ENCODE assay signal across 7 mouse cellular contexts in the genomic region with DNA sequence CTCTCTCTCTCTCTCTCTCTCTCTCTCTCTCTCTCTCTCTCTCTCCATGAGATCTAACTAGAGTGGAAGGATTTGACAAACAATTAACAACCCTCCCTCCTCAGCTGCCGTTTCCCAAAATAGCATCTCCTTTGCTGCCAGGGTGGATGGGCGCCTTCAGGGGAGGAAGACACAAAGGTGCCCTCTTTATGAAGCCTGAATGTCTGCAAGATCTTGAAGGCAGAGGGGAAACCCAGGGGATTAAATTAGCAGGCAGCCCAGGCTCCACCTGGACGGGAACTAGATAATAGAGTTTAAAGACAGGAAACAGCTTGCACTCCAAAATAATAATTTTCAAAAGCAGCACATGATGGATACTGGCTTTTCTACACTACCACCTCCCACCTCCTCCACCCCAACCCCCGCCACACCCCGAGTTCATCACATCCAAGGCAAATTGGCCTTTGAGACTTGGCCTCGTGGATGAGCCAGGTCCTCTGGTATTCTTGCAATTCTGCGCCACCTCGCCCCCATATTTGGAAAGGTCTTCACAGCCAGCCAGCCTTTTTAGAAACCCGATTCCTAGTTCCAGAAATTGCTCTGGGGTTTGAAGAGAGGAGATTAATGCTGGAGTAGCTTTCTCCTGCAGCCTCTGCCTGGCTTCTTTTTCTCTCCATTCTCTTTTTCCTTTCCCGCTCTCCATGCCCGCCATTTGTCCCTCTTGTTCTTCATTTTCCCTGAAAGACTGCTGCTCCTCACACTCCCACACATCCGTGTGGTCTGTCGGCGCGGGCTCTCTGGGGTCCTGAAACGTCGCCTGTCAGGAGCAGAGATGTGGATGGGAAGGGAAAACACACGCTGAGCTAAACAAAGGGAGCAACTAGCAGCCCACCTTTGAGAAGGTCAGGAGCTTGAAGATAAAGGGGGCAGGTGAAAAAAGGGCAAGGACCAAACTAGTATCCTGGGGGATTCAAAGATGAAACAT. TPM values are rescaled to one million over a fixed set of nuclear protein-coding genes. Genes with fewer than 3 reads are reported as not detected.
DNase-seq lines count a peak whose midpoint lies in the region; ATAC-seq and TF ChIP-seq lines count a peak whose summit lies in the region.

No protein-coding gene starts in this region.

- H3K4me2 ChIP-seq in CH12.LX (ENCODE audit: insufficient read depth, low read depth, poor library complexity, severe bottlenecking), result peak overlapping the region; percentile 99
- peak overlapping the region; percentile 24; the same call in 1 of the 2 replicates for H3K4me2 ChIP-seq in midbrain, embryonic 13.5 days (replicated peaks)

- TF ChIP-seq EP300 in CH12.LX (IDR thresholded peaks at IDR 0.05; ENCODE audit: low read length), result peak; percentile 70

- ATAC-seq in midbrain, embryonic 13.5 days, result 0 out of 2 replicates have a peak, but pooled peaks have one; percentile 41

- DNase-seq in CH12.LX (ENCODE audit: extremely low read depth), result peak; percentile 67
- DNase-seq in brain, adult 2 months (ENCODE audit: low read depth, low spot score), result peak; percentile 45
- peak; percentile 20 for DNase-seq in heart, postnatal 25 days (ENCODE audit: low spot score)
- DNase-seq in cerebellum, postnatal 25 days, result no peak
- DNase-seq in thymus, postnatal 14 days, result no peak
- DNase-seq in thymus, postnatal 0 days (ENCODE audit: low spot score), result no peak

- no peak overlapping the region for H3K27ac ChIP-seq in CH12.LX (ENCODE audit: insufficient read depth, low read depth)
- peak overlapping the region; percentile 72 for H3K27ac ChIP-seq in midbrain, embryonic 13.5 days

- H3K9me3 ChIP-seq in CH12.LX (replicated peaks; ENCODE audit: low read length), result no peaks in the 10 kb centered on the region
- no peaks in the 10 kb centered on the region for H3K9me3 ChIP-seq in midbrain, embryonic 13.5 days

- intact Hi-C loops in heart, postnatal 25 days (cut with DNase I), result no loop called here

- no peak for TF ChIP-seq POLR2A in CH12.LX (IDR thresholded peaks at IDR 0.05; ENCODE audit: low read depth, low read length)

- H3K4me3 ChIP-seq in CH12.LX (replicated peaks in 1 of 3; ENCODE audit: low read depth in 2 of 3, low read length in 2 of 3, poor library complexity in 1 of 3), result peak overlapping the region in 2 of 3 experiments; percentile 23 to 53
- no peak overlapping the region for H3K4me3 ChIP-seq in midbrain, embryonic 13.5 days (replicated peaks)

- TF ChIP-seq CTCF in CH12.LX (conservative IDR thresholded peaks at IDR 0.05 in 1 of 2, IDR thresholded peaks at IDR 0.05 in 1 of 2; ENCODE audit: low read depth in 2 of 2, low read length in 2 of 2), result no peak

- no peaks in the 10 kb centered on the region for H3K79me2 ChIP-seq in CH12.LX (replicated peaks; ENCODE audit: control insufficient read depth, extremely low read depth, insufficient read depth, poor library complexity, severe bottlenecking)

- no peaks in the 10 kb centered on the region for H3K36me3 ChIP-seq in CH12.LX (replicated peaks in 1 of 2; ENCODE audit: control insufficient read depth in 1 of 2, insufficient read depth in 1 of 2, low read length in 1 of 2)
- no peaks in the 10 kb centered on the region for H3K36me3 ChIP-seq in midbrain, embryonic 13.5 days

- no peak for TF ChIP-seq RAD21 in CH12.LX (IDR thresholded peaks at IDR 0.05; ENCODE audit: low read depth, low read length)

- H3K9ac ChIP-seq in CH12.LX (ENCODE audit: insufficient read depth, low read depth), result peak overlapping the region; percentile 57
- peak overlapping the region; percentile 32 for H3K9ac ChIP-seq in midbrain, embryonic 13.5 days (replicated peaks)

- H3K27me3 ChIP-seq in CH12.LX (replicated peaks), result no peaks in the 10 kb centered on the region
- H3K27me3 ChIP-seq in midbrain, embryonic 13.5 days, result 0 out of 2 replicates have a peak, but pooled peaks cover 4% of the 10 kb centered on the region

- 16% methylated on average over 18 of the region's 18 CpGs for whole genome bisulfite sequencing in midbrain, embryonic 13.5 days

- dilution Hi-C loops in CH12.LX (cut with MboI; ENCODE audit: extremely low pct_ligation_motif_present, extremely low pct_unique_long_range_greater_than_20kb, low sequenced_read_pairs), result no loop called here

- peaks cover 13 to 44% of the 10 kb centered on the region in 2 experiments for H3K4me1 ChIP-seq in CH12.LX (ENCODE audit: control insufficient read depth in 1 of 2, insufficient read depth in 2 of 2)
- H3K4me1 ChIP-seq in midbrain, embryonic 13.5 days (replicated peaks), result peaks cover 47% of the 10 kb centered on the region

- in situ Hi-C loops in CH12.LX (cut with MboI; ENCODE audit: low pct_ligation_motif_present, low pct_unique_long_range_greater_than_20kb, low sequenced_read_pairs), result no loop called here

TF ChIP-seq in CH12.LX, 34 proteins besides CTCF, POLR2A, EP300 and RAD21 (continues in another document):
- TF ChIP-seq NELFE (IDR thresholded peaks at IDR 0.05; ENCODE audit: low read depth, low read length) (no peak), MYC (IDR thresholded peaks at IDR 0.05; ENCODE audit: low read depth, low read length) (no peak), MEF2A (IDR thresholded peaks at IDR 0.05; ENCODE audit: borderline replicate concordance, low read depth, low read length) (peak; percentile 89), NRF1 (IDR thresholded peaks at IDR 0.05; ENCODE audit: low read depth, low read length) (no peak), BHLHE40 (IDR thresholded peaks at IDR 0.05; ENCODE audit: low read depth, low read length) (peak; percentile 66), MXI1 (IDR thresholded peaks at IDR 0.05; ENCODE audit: low read depth, low read length) (no peak), CHD1 (IDR thresholded peaks at IDR 0.05; ENCODE audit: low read depth, low read length) (no peak), POLR2AphosphoS2 (IDR thresholded peaks at IDR 0.05; ENCODE audit: low read depth, low read length) (no peak), ELF1 (IDR thresholded peaks at IDR 0.05; ENCODE audit: low read depth, low read length) (no peak), TBP (conservative IDR thresholded peaks at IDR 0.05; ENCODE audit: low read depth, low read length) (no peak), ZNF384 (IDR thresholded peaks at IDR 0.05; ENCODE audit: low read depth, low read length) (no peak), E2F4 (IDR thresholded peaks at IDR 0.05; ENCODE audit: insufficient replicate concordance, low read depth, low read length) (no peak), MAZ (IDR thresholded peaks at IDR 0.05; ENCODE audit: low read depth, low read length) (0 out of 2 replicates have a peak, but pooled peaks have one; percentile 52), HCFC1 (IDR thresholded peaks at IDR 0.05; ENCODE audit: low read depth, low read length) (no peak), ZC3H11A (IDR thresholded peaks at IDR 0.05; ENCODE audit: low read depth, low read length) (no peak), ETS1 (conservative IDR thresholded peaks at IDR 0.05; ENCODE audit: low read depth, low read length) (peak; percentile 80), SIN3A (IDR thresholded peaks at IDR 0.05; ENCODE audit: low read length) (0 out of 2 replicates have a peak, but pooled peaks have one; percentile 32), PAX5 (IDR thresholded peaks at IDR 0.05; ENCODE audit: low read length) (no peak), MAX (IDR thresholded peaks at IDR 0.05; ENCODE audit: low read length) (0 out of 2 replicates have a peak, but pooled peaks have one; percentile 23), GABPA (IDR thresholded peaks at IDR 0.05; ENCODE audit: insufficient replicate concordance, low read depth, low read length) (no peak), USF1 (IDR thresholded peaks at IDR 0.05; ENCODE audit: low read depth, low read length) (no peak), RCOR1 (conservative IDR thresholded peaks at IDR 0.05; ENCODE audit: low read depth, low read length) (no peak), JUN (IDR thresholded peaks at IDR 0.05; ENCODE audit: insufficient read depth, low read depth, low read length) (no peak), JUND (conservative IDR thresholded peaks at IDR 0.05; ENCODE audit: low read depth, low read length) (no peak), ZMIZ1 (IDR thresholded peaks at IDR 0.05; ENCODE audit: low read depth, low read length) (no peak), USF2 (conservative IDR thresholded peaks at IDR 0.05; ENCODE audit: low read depth, low read length) (no peak), IRF4 (IDR thresholded peaks at IDR 0.05; ENCODE audit: low read depth, low read length) (0 out of 2 replicates have a peak, but pooled peaks have one; percentile 15), KAT2A (IDR thresholded peaks at IDR 0.05; ENCODE audit: insufficient replicate concordance, low read length) (no peak), SMC3 (IDR thresholded peaks at IDR 0.05; ENCODE audit: low read depth, low read length) (no peak), CHD2 (IDR thresholded peaks at IDR 0.05; ENCODE audit: low read length) (peak; percentile 35; the same call in 1 of the 2 replicates), TCF12 (IDR thresholded peaks at IDR 0.05; ENCODE audit: low read depth, low read length) (peak; percentile 79), ZKSCAN1 (IDR thresholded peaks at IDR 0.05; ENCODE audit: borderline replicate concordance, low read depth, low read length) (no peak)

RNA-seq across cellular contexts. Expression of a gene that starts 10.2 kb away (rescaled TPM):
- total RNA-seq in CH12.LX (2012; rRNA removed) (53.0 and 59.3 TPM in 2 replicates), CH12.LX (2014; rRNA removed) (47.7 and 54.2 TPM in 2 replicates)
- polyA plus RNA-seq in CH12.LX (2012; ENCODE audit: insufficient read length, low read depth), result 58.8 and 59.7 TPM in 2 replicates
- 10 to 100 TPM; 12.7 to 16.5 TPM for total RNA-seq in heart, postnatal 25 days (2021)
- 5.9 and 9.4 TPM in 2 replicates for polyA plus RNA-seq in midbrain, embryonic 13.5 days (2015; fragmentation: Nextera tagmentation; extraction: Ambion mirVana)
- polyA plus RNA-seq in thymus, postnatal 0 days (2015; fragmentation: Nextera tagmentation; extraction: Ambion mirVana), result 6.4 and 10.8 TPM in 2 replicates

RNA-seq across cellular contexts. Expression of a gene that starts 36.9 kb away (rescaled TPM):
- 3.5 and 4.3 TPM in 2 replicates for total RNA-seq in CH12.LX (2012; rRNA removed)
- 7.1 and 7.9 TPM in 2 replicates for total RNA-seq in CH12.LX (2014; rRNA removed)
- 6.1 and 7.6 TPM in 2 replicates for polyA plus RNA-seq in CH12.LX (2012; ENCODE audit: insufficient read length, low read depth)
- total RNA-seq in heart, postnatal 25 days (2021), result 1 to 10 TPM; 5.9 to 6.4 TPM
- 0.64 and 0.79 TPM in 2 replicates for polyA plus RNA-seq in midbrain, embryonic 13.5 days (2015; fragmentation: Nextera tagmentation; extraction: Ambion mirVana)
- 31.1 and 34.0 TPM in 2 replicates for polyA plus RNA-seq in thymus, postnatal 0 days (2015; fragmentation: Nextera tagmentation; extraction: Ambion mirVana)

RNA-seq across cellular contexts. Expression of a gene that starts 48.8 kb away (rescaled TPM):
- total RNA-seq in CH12.LX (2012; rRNA removed) (26.4 and 31.8 TPM in 2 replicates), CH12.LX (2014; rRNA removed) (26.0 and 30.8 TPM in 2 replicates)
- polyA plus RNA-seq in CH12.LX (2012; ENCODE audit: insufficient read length, low read depth), result 33.4 and 35.3 TPM in 2 replicates
- total RNA-seq in heart, postnatal 25 days (2021), result 10 to 100 TPM; 25.2 to 26.5 TPM
- polyA plus RNA-seq in midbrain, embryonic 13.5 days (2015; fragmentation: Nextera tagmentation; extraction: Ambion mirVana), result 117 and 128 TPM in 2 replicates
- 120 and 150 TPM in 2 replicates for polyA plus RNA-seq in thymus, postnatal 0 days (2015; fragmentation: Nextera tagmentation; extraction: Ambion mirVana)

Comparison
In these comparisons a context has a peak if more than half of its experiments do, and no peak if none do; other contexts are left out.
1. DNase-seq: peak in CH12.LX (single experiment), brain, adult 2 months (single experiment) and heart, postnatal 25 days (single experiment); none in cerebellum, postnatal 25 days (0 of 2), thymus, postnatal 14 days (single experiment) and thymus, postnatal 0 days (single experiment).